Mouse (Mus musculus) midbrain, postnatal 0 days (tissue): Measurements from ENCODE around the gene Fgl2. TPM values are rescaled to one million over a fixed set of nuclear protein-coding genes. Genes with fewer than 3 reads are reported as not detected.

Experiments
- ATAC-seq: fragments of 200-750 bp; cut with Nextera tagmentation; 2 replicates; pipeline ENCODE4 v1.8.0; 2017; ENCODE audit warnings: moderate number of reproducible peaks, mild to moderate bottlenecking, moderate TSS enrichment, moderate library complexity; ENCODE audit not compliant: low FRiP score
- DNase-seq: peaks from one replicate; pipeline ENCODE4 v3.0.0-alpha.2; 2015; ENCODE audit warnings: low spot score
- H3K27ac ChIP-seq: fragments of 300-500 bp; sonication (generic); 2 replicates; pipeline ENCODE4 v1.5.1; 2014; ENCODE audit warnings: low read depth, mild to moderate bottlenecking, low read length, mixed read lengths
- H3K27me3 ChIP-seq: fragments of 300-500 bp; sonication (generic); 2 replicates; pipeline ENCODE4 v1.6.1; 2014; ENCODE audit warnings: low read length, control low read depth, mixed read lengths; ENCODE audit not compliant: insufficient read depth
- H3K36me3 ChIP-seq: fragments of 300-500 bp; sonication (generic); 2 replicates; pipeline ENCODE4 v1.6.1; 2014; ENCODE audit warnings: low read length, control low read depth, mixed read lengths; ENCODE audit not compliant: insufficient read depth
- H3K4me1 ChIP-seq: fragments of 300-500 bp; sonication (generic); 2 replicates; pipeline ENCODE4 v1.6.1; 2014; ENCODE audit warnings: mild to moderate bottlenecking, control low read depth, antibody characterized with exemption, low read length, mixed read lengths; ENCODE audit not compliant: insufficient read depth
- H3K4me2 ChIP-seq: fragments of 300-500 bp; sonication (generic); 2 replicates; pipeline ENCODE4 v1.6.1; 2014; ENCODE audit warnings: low read depth, mild to moderate bottlenecking, low read length, mixed read lengths; ENCODE audit not compliant: poor library complexity, severe bottlenecking
- H3K4me3 ChIP-seq: fragments of 300-500 bp; sonication (generic); 2 replicates; pipeline ENCODE4 v1.5.1; 2014; ENCODE audit warnings: low read depth, mild to moderate bottlenecking, low read length, moderate library complexity
- H3K9ac ChIP-seq: fragments of 300-500 bp; sonication (generic); replicated peaks from 2 replicates; pipeline ENCODE4 v1.6.1; 2014; ENCODE audit warnings: mild to moderate bottlenecking, low read length, moderate library complexity, mixed read lengths; ENCODE audit not compliant: poor library complexity, severe bottlenecking
- H3K9me3 ChIP-seq: fragments of 300-500 bp; sonication (generic); 2 replicates; pipeline ENCODE4 v1.6.1; 2016; ENCODE audit warnings: low read length, control low read depth
- CTCF ChIP-seq: IDR thresholded peaks from 2 replicates; pipeline ENCODE4 v1.5.1; 2016; ENCODE audit warnings: antibody characterized with exemption, mild to moderate bottlenecking
- WGBS: fragments of 180-500 bp; shearing (Covaris S2); extraction: QIAGEN DNeasy Blood & Tissue Kit; methylation state at CpG from one replicate; pipeline ENCODE4 v1.1.7; 2014; 5-methylcytosine and 5-hydroxymethylcytosine counted together
- polyA plus RNA-seq: library from polyadenylated mRNA; unstranded; fragments of >200 nt; fragmentation: Nextera tagmentation; extraction: Ambion mirVana; gene quantifications from 2 replicates; pipeline ENCODE4 v1.2.1, GENCODE M21; 2015
- total RNA-seq: library from RNA; depleted of rRNA; stranded (reverse); fragments of >200 nt; gene quantifications from 2 replicates; pipeline ENCODE4 v1.2.3, GENCODE M21; 2014; rRNA removed

Gene Fgl2
- total and polyA plus RNA-seq, 2 experiments from 2014 or later, result 1.9 to 4.1 TPM

GRCm38 (mm10) chr5:21426666-21427065, 54.2 kb downstream of the Fgl2 start:
- H3K27me3 ChIP-seq, result no peaks in the 10 kb centered on the region; the same call in 1 of the 2 replicates
- H3K9me3 ChIP-seq, result no peaks in the 10 kb centered on the region
- 95% methylated on average over 6 of the region's 6 CpGs for WGBS
- H3K27ac ChIP-seq, result no peak overlapping the region
- no peaks in the 10 kb centered on the region for H3K36me3 ChIP-seq
- no peak for DNase-seq
- H3K4me3 ChIP-seq, result no peak overlapping the region
- H3K4me1 ChIP-seq, result no peaks in the 10 kb centered on the region; the same call in 1 of the 2 replicates
- no peak overlapping the region for H3K9ac ChIP-seq
- no peak for ATAC-seq
- no peak overlapping the region for H3K4me2 ChIP-seq
- no peak for TF ChIP-seq CTCF

Other genes with a start within 250 kb of the Fgl2 start
- 7.2 and 8.2 TPM in 2 replicates for gene Gsap, start 186.4 kb upstream of the Fgl2 start, total RNA-seq
- 5.3 and 5.6 TPM in 2 replicates for gene Gsap, start 186.4 kb upstream of the Fgl2 start, polyA plus RNA-seq
- 0.14 and 0.27 TPM in 2 replicates for gene Ccdc146, start 52.0 kb downstream of the Fgl2 start, total RNA-seq
- 0.43 and 0.74 TPM in 2 replicates for gene Ccdc146, start 52.0 kb downstream of the Fgl2 start, polyA plus RNA-seq
- gene Fam185a, start 52.3 kb downstream of the Fgl2 start, total RNA-seq, result 13.2 and 13.5 TPM in 2 replicates
- 10.1 and 10.8 TPM in 2 replicates for gene Fam185a, start 52.3 kb downstream of the Fgl2 start, polyA plus RNA-seq
- gene Lrrc17, start 170.9 kb downstream of the Fgl2 start, total RNA-seq, result 3.7 and 4.5 TPM in 2 replicates
- 3.3 and 3.9 TPM in 2 replicates for gene Lrrc17, start 170.9 kb downstream of the Fgl2 start, polyA plus RNA-seq